Mouse (Mus musculus): ENCODE measurements at regions not wholly inside any gene's neighbourhood (a gene's known extent, or its start where the extent isn't known, plus 50 kb on each side); places are given as distances from the start of the nearest gene placed in this dataset.
A peak's percentile ranks its signal among the peaks of the same experiment; 100 is the strongest.

GRCm38 (mm10) chr13:107645121-107645864 lies 399.0 kb upstream of the Smim15 start:
- peak overlapping the region; percentile 43 for H3K4me3 ChIP-seq (ENCODE audit: insufficient read depth, low read depth, low read length)
- peaks cover 14% of the 10 kb centered on the region for H3K4me1 ChIP-seq (ENCODE audit: control insufficient read depth, insufficient read depth, low read length)
- WGBS: 21% methylated on average over 36 of the region's 36 CpGs
- peak overlapping the region; percentile 73 for H3K27ac ChIP-seq (ENCODE audit: insufficient read depth, low read depth, low read length)
- no peak for TF ChIP-seq CTCF (IDR thresholded peaks at IDR 0.05; ENCODE audit: insufficient read depth, low read depth, low read length)
- TF ChIP-seq POLR2A (IDR thresholded peaks at IDR 0.05; ENCODE audit: insufficient read depth, low read depth, low read length): no peak

DNA sequence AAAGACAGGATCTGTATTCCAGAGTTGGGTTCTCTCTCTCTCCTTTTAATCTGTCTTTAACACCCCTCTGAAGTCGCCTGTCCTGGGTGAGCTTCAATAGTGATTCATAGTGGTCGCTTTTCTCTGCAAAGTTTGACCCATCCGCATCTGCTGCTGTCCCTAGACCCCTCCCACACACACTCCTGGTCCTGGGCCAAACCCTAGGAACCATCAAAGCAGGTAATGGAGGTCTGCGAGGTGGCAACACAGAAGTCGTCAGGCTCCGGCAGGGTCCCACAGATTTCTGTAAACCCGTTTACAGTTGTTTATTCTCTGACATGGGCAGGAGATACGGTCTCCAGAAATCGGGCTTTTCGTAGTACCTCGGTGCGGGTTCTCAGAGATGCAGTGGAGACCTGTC lies 399.5 kb upstream of the Smim15 start:
- Histone ChIP-seq H3K4me1 (ENCODE audit: control insufficient read depth, insufficient read depth, low read length) (peaks cover 14% of the 10 kb centered on the region), H3K4me3 (ENCODE audit: insufficient read depth, low read depth, low read length) (no peak overlapping the region), H3K27ac (ENCODE audit: insufficient read depth, low read depth, low read length) (no peak overlapping the region)
- WGBS: 83% methylated on average over 12 of the region's 12 CpGs
- TF ChIP-seq CTCF (IDR thresholded peaks at IDR 0.05; ENCODE audit: insufficient read depth, low read depth, low read length) (no peak), POLR2A (IDR thresholded peaks at IDR 0.05; ENCODE audit: insufficient read depth, low read depth, low read length) (no peak)

GRCm38 (mm10) chr13:107641926-107642657 lies 402.2 kb upstream of the Smim15 start:
- peaks cover 14% of the 10 kb centered on the region for H3K4me1 ChIP-seq (ENCODE audit: control insufficient read depth, insufficient read depth, low read length)
- 59% methylated on average over 14 of the region's 14 CpGs for WGBS
- no peak for TF ChIP-seq POLR2A (IDR thresholded peaks at IDR 0.05; ENCODE audit: insufficient read depth, low read depth, low read length)
- TF ChIP-seq CTCF (IDR thresholded peaks at IDR 0.05; ENCODE audit: insufficient read depth, low read depth, low read length): no peak
- H3K4me3 ChIP-seq (ENCODE audit: insufficient read depth, low read depth, low read length): no peak overlapping the region
- peak overlapping the region; percentile 42; the same call in 1 of the 2 replicates for H3K27ac ChIP-seq (ENCODE audit: insufficient read depth, low read depth, low read length)

- H3K4me1 ChIP-seq (ENCODE audit: control insufficient read depth, insufficient read depth, low read length): peaks cover under 1% of the 10 kb centered on the region; the same call in 1 of the 2 replicates
- H3K27ac ChIP-seq (ENCODE audit: insufficient read depth, low read depth, low read length): no peak overlapping the region
- no peak for TF ChIP-seq POLR2A (IDR thresholded peaks at IDR 0.05; ENCODE audit: insufficient read depth, low read depth, low read length)
- no peak for TF ChIP-seq CTCF (IDR thresholded peaks at IDR 0.05; ENCODE audit: insufficient read depth, low read depth, low read length)
- H3K4me3 ChIP-seq (ENCODE audit: insufficient read depth, low read depth, low read length): no peak overlapping the region
- 95% methylated on average over 4 of the region's 4 CpGs for WGBS
Measured at GRCm38 (mm10) chr13:107639620-107640019, 404.6 kb upstream of the Smim15 start.

GRCm38 (mm10) chr13:107637269-107637668 lies 407.0 kb upstream of the Smim15 start:
- Histone ChIP-seq H3K27ac (ENCODE audit: insufficient read depth, low read depth, low read length) (no peak overlapping the region), H3K4me1 (ENCODE audit: control insufficient read depth, insufficient read depth, low read length) (no peaks in the 10 kb centered on the region), H3K4me3 (ENCODE audit: insufficient read depth, low read depth, low read length) (no peak overlapping the region)
- TF ChIP-seq POLR2A (IDR thresholded peaks at IDR 0.05; ENCODE audit: insufficient read depth, low read depth, low read length) (no peak), CTCF (IDR thresholded peaks at IDR 0.05; ENCODE audit: insufficient read depth, low read depth, low read length) (no peak)
- WGBS: 98% methylated on average over 5 of the region's 5 CpGs

- TF ChIP-seq CTCF (IDR thresholded peaks at IDR 0.05; ENCODE audit: insufficient read depth, low read depth, low read length) (no peak), POLR2A (IDR thresholded peaks at IDR 0.05; ENCODE audit: insufficient read depth, low read depth, low read length) (no peak)
- WGBS: 75% methylated on average over 5 of the region's 5 CpGs
- Histone ChIP-seq H3K4me1 (ENCODE audit: control insufficient read depth, insufficient read depth, low read length) (no peaks in the 10 kb centered on the region), H3K4me3 (ENCODE audit: insufficient read depth, low read depth, low read length) (no peak overlapping the region), H3K27ac (ENCODE audit: insufficient read depth, low read depth, low read length) (no peak overlapping the region)
Measured at GRCm38 (mm10) chr13:107635114-107635513, 409.1 kb upstream of the Smim15 start.

- TF ChIP-seq CTCF (IDR thresholded peaks at IDR 0.05; ENCODE audit: insufficient read depth, low read depth, low read length) (no peak), POLR2A (IDR thresholded peaks at IDR 0.05; ENCODE audit: insufficient read depth, low read depth, low read length) (no peak)
- Histone ChIP-seq H3K4me3 (ENCODE audit: insufficient read depth, low read depth, low read length) (no peak overlapping the region), H3K27ac (ENCODE audit: insufficient read depth, low read depth, low read length) (no peak overlapping the region), H3K4me1 (ENCODE audit: control insufficient read depth, insufficient read depth, low read length) (no peaks in the 10 kb centered on the region)
- WGBS: 91% methylated on average over 2 of the region's 2 CpGs
Measured at GRCm38 (mm10) chr13:107627073-107627472, 417.2 kb upstream of the Smim15 start.

DNA sequence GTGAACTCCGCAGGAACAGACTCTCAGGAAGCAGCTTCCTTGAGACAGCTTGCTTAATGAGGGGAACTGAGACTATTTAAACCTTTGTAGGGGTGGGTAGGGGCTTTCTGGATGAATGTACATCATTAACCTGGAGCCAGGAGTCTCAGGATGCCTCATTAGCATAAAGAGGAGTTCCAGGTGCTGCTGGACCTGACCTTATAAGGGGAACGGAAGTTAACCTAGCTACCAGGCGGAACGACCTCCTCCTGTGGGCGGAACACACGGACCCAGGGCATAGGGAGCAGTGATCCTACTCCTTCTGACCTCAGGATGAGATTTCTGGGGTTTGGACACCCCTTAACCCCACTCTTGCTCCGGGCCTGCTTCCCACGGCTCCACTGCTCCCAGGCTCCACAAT lies 417.6 kb upstream of the Smim15 start:
- WGBS: 84% methylated on average over 8 of the region's 8 CpGs
- Histone ChIP-seq H3K27ac (ENCODE audit: insufficient read depth, low read depth, low read length) (no peak overlapping the region), H3K4me3 (ENCODE audit: insufficient read depth, low read depth, low read length) (no peak overlapping the region), H3K4me1 (ENCODE audit: control insufficient read depth, insufficient read depth, low read length) (no peaks in the 10 kb centered on the region)
- TF ChIP-seq CTCF (IDR thresholded peaks at IDR 0.05; ENCODE audit: insufficient read depth, low read depth, low read length): no peak
- no peak for TF ChIP-seq POLR2A (IDR thresholded peaks at IDR 0.05; ENCODE audit: insufficient read depth, low read depth, low read length)

DNA sequence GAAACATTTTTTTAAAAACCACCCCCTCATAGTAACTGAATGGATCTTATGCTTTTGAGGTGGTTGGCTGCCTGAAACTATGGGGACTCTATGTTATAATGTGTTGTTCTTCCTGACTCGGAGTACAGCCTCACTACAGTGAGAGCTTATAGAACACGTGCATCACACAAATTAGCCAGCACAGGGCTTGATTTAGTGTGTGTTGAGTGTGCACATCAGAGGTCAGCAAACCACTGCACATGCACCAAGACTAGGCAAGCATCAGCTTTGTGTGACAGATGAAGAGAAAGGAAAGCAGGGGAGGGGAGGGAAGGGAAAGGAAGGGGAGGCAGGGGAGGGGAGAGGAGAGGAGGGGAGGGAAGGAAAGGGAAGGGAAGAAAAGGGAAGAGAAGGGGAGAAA lies 422.9 kb upstream of the Smim15 start:
- H3K4me1 ChIP-seq (ENCODE audit: control insufficient read depth, insufficient read depth, low read length): peaks cover 8% of the 10 kb centered on the region; the same call in 1 of the 2 replicates
- H3K4me3 ChIP-seq (ENCODE audit: insufficient read depth, low read depth, low read length): no peak overlapping the region
- WGBS: 82% methylated on average over 2 of the region's 2 CpGs
- no peak for TF ChIP-seq POLR2A (IDR thresholded peaks at IDR 0.05; ENCODE audit: insufficient read depth, low read depth, low read length)
- no peak overlapping the region for H3K27ac ChIP-seq (ENCODE audit: insufficient read depth, low read depth, low read length)
